Mouse (Mus musculus): ENCODE results near the gene Msantd3.

Gene Msantd3

DNA sequence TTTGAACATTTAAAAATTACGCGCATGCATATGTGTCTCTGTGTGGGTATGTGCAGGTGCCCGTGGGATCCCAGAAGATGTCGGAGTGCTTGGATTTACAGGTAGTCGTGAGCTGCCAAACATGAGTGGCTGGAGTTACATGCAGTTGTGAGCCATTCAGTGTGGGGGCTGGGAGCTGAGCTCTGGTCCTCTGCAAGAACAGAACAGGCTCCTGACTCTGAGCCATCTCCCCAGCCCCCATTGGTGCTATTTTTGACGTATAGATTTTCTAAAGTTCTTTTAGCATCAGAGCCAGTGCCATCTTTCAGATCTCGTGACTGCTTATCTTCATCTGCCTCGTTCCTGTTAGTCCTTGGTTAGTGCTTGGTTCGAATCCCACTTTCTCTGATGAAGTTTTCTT lies 69.8 kb downstream of the Msantd3 start:
- no peak for DNase-seq (ENCODE audit: low spot score)

DNA sequence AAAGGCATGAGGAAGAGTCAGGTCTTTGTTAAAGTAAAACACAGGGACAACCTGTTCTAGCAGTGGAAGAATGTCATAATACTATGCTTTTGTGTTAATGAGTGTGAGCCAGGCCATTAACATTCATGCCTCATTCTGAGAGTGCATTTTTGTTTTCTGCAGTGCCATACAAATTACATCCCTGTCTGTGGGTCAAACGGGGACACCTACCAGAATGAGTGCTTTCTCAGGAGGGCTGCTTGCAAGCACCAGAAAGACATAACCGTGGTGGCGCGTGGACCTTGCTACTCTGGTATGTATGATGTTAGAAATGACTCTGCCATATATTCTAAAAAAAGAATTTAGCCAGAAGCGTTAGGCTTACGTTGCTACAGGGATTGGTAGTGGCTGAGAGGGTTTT lies 70.5 kb downstream of the Msantd3 start:
- no peak for DNase-seq (ENCODE audit: low spot score)
